Mouse (Mus musculus) gastrocnemius, adult 2 months (tissue): Measurements from ENCODE around the gene Ankra2. TPM values are rescaled to one million over a fixed set of nuclear protein-coding genes. Genes with fewer than 3 reads are reported as not detected.
A peak's percentile ranks its signal among the peaks of the same experiment; 100 is the strongest.

Experiments used
- DNase-seq: peaks from one replicate; pipeline ENCODE4 v3.0.0; 2022
- H3K27ac ChIP-seq: fragments of 200-600 bp; 2 replicates; pipeline ENCODE4 v1.8.1; 2022; ENCODE audit warnings: mild to moderate bottlenecking
- H3K4me3 ChIP-seq: fragments of 200-600 bp; 2 replicates; pipeline ENCODE4 v1.8.1; 2022; ENCODE audit warnings: mild to moderate bottlenecking, moderate library complexity
- CTCF ChIP-seq: fragments of 200-600 bp; IDR thresholded peaks from 2 replicates; pipeline ENCODE4 v1.8.1; 2022; ENCODE audit warnings: antibody characterized with exemption, mild to moderate bottlenecking, moderate library complexity
- intact Hi-C: fragments of 180-260 bp; cut with DNase I; formaldehyde crosslinking; loops from one replicate; pipeline ENCODE4 v1.15.1; 2025
- total RNA-seq, 2 experiments: library from RNA; stranded (reverse); gene quantifications; 2 replicates each; pipeline ENCODE4 v1.2.3; 2021

Ankra2 gene
- total RNA-seq, 2 experiments from 2014 or later, result 14.1 to 17.0 TPM

GRCm38 (mm10) chr13:98263458-98263987 lies 649 bp downstream of the Ankra2 start:
- intact Hi-C loops, result loop anchor here (2.0 kb wide), 1 partner anchor 53 kb away; the partner anchor contains the start of gene Btf3
- Histone ChIP-seq H3K27ac (peak overlapping the region; percentile 96), H3K4me3 (peak overlapping the region; percentile 97)
- DNase-seq, result no peak
- no peak for TF ChIP-seq CTCF

- Histone ChIP-seq H3K27ac (peak overlapping the region; percentile 96; the same call in 1 of the 2 replicates), H3K4me3 (peak overlapping the region; percentile 97)
- DNase-seq, result no peak
- intact Hi-C loops, result no loop called here
- no peak for TF ChIP-seq CTCF
Observed at GRCm38 (mm10) chr13:98264111-98264510, 1.2 kb downstream of the Ankra2 start.

DNA sequence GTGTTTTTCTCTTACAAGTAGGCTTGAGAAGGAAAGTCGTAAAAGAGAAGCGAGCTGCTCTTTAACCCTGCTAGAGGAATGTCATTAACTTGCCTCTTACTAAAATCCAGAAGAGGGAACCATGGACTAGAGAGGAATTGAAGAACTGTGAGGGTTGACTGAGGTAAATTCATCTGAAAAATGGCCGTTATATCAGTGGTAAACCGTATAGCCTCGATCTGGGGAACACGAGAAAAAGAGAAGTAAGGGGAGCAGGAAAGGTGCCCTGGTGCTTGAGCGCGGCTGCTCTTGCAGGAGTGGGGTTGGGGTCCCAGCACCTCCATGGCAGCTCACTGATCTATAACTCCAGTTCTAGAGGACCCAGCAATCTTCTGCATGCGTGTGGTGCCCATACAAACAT lies 11.1 kb downstream of the Ankra2 start:
- intact Hi-C loops, result no loop called here
- Histone ChIP-seq H3K4me3 (no peak overlapping the region), H3K27ac (no peak overlapping the region)
- TF ChIP-seq CTCF, result no peak
- DNase-seq, result no peak

- TF ChIP-seq CTCF, result no peak
- no peak overlapping the region for H3K4me3 ChIP-seq
- no peak overlapping the region for H3K27ac ChIP-seq
- no peak for DNase-seq
- intact Hi-C loops, result no loop called here
Observed at GRCm38 (mm10) chr13:98275646-98276045, 12.8 kb downstream of the Ankra2 start.

- Histone ChIP-seq H3K27ac (no peak overlapping the region), H3K4me3 (no peak overlapping the region)
- intact Hi-C loops, result no loop called here
- no peak for TF ChIP-seq CTCF
- no peak for DNase-seq
Observed at GRCm38 (mm10) chr13:98276253-98276652, 13.4 kb downstream of the Ankra2 start.

- intact Hi-C loops, result no loop called here
- Histone ChIP-seq H3K27ac (no peak overlapping the region), H3K4me3 (no peak overlapping the region)
- DNase-seq, result no peak
- no peak for TF ChIP-seq CTCF
Observed at GRCm38 (mm10) chr13:98277501-98277900, 14.6 kb downstream of the Ankra2 start.

- no peak for DNase-seq
- Histone ChIP-seq H3K27ac (no peak within 1 kb of the TSS), H3K4me3 (no peak within 1 kb of the TSS)
- no peak for TF ChIP-seq CTCF
- intact Hi-C loops, result no loop called here
Observed at GRCm38 (mm10) chr13:98279686-98280085, 16.8 kb downstream of the Ankra2 start, which contains the start of gene Gm21976. Gm21976 (plus strand) TSS chr13:98279887.

GRCm38 (mm10) chr13:98280990-98281650 lies 18.2 kb downstream of the Ankra2 start:
- DNase-seq, result no peak
- TF ChIP-seq CTCF, result no peak
- no peak overlapping the region for H3K4me3 ChIP-seq
- intact Hi-C loops, result no loop called here
- H3K27ac ChIP-seq, result no peak overlapping the region

GRCm38 (mm10) chr13:98290719-98291118 lies 27.8 kb downstream of the Ankra2 start:
- no peak for DNase-seq
- TF ChIP-seq CTCF, result peak; percentile 3; the same call in 1 of the 2 replicates
- no peak overlapping the region for H3K4me3 ChIP-seq
- H3K27ac ChIP-seq, result no peak overlapping the region
- intact Hi-C loops, result no loop called here

DNA sequence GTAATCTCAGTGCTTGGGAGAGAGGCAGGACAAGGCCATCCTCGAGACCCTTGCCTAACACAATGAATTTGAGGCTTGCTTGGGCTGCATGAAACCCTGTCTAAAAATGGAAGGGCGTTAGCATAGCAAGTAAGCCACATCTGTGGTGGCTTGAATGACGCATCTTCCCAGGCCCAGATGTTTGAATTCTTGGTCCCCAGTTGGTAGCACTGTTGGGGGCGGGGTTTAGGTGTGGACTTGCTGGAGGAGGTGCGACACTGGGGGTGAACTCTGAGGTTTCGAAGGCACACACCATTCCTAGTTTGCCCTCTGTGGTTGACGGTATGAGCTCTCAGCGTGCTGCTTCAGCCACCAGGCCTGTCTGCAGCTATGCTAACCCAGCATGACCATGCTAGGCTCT lies 28.8 kb downstream of the Ankra2 start:
- intact Hi-C loops, result no loop called here
- no peak for DNase-seq
- Histone ChIP-seq H3K4me3 (no peak overlapping the region), H3K27ac (no peak overlapping the region)
- TF ChIP-seq CTCF, result no peak

GRCm38 (mm10) chr13:98296072-98296471 lies 33.2 kb downstream of the Ankra2 start:
- no peak for DNase-seq
- no peak for TF ChIP-seq CTCF

GRCm38 (mm10) chr13:98297883-98298482 lies 35.1 kb downstream of the Ankra2 start:
- TF ChIP-seq CTCF, result no peak
- Histone ChIP-seq H3K4me3 (no peak overlapping the region), H3K27ac (no peak overlapping the region)
- no peak for DNase-seq
- intact Hi-C loops, result no loop called here

More at GRCm38 (mm10) chr13:98296072-98296471, 33.2 kb downstream of the Ankra2 start:
- H3K4me3 ChIP-seq, result no peak overlapping the region
- intact Hi-C loops, result no loop called here
- H3K27ac ChIP-seq, result no peak overlapping the region
